Mouse (Mus musculus) lung, embryonic 14.5 days (tissue): ENCODE data around the gene Gimap8. TPM values are rescaled to one million over a fixed set of nuclear protein-coding genes. Genes with fewer than 3 reads are reported as not detected.
A peak's percentile ranks its signal among the peaks of the same experiment; 100 is the strongest.

Source experiments
- ATAC-seq: fragments of 200-750 bp; cut with Nextera tagmentation; 2 replicates; pipeline ENCODE4 v1.8.0; 2017; ENCODE audit warnings: mild to moderate bottlenecking, moderate TSS enrichment, moderate library complexity; ENCODE audit not compliant: insufficient read depth
- DNase-seq: peaks from one replicate; pipeline ENCODE4 v3.0.0-alpha.2; 2015
- H3K27ac ChIP-seq: fragments of 300-500 bp; sonication (generic); 2 replicates; pipeline ENCODE4 v1.5.1; 2014; ENCODE audit warnings: low read depth, mild to moderate bottlenecking, moderate library complexity
- H3K27me3 ChIP-seq: fragments of 300-500 bp; sonication (generic); 2 replicates; pipeline ENCODE4 v1.6.1; 2014; ENCODE audit warnings: low read length, control low read depth; ENCODE audit not compliant: insufficient read depth
- H3K36me3 ChIP-seq: fragments of 300-500 bp; sonication (generic); 2 replicates; pipeline ENCODE4 v1.6.1; 2014; ENCODE audit warnings: control low read depth; ENCODE audit not compliant: insufficient read depth
- H3K4me1 ChIP-seq: fragments of 300-500 bp; sonication (generic); 2 replicates; pipeline ENCODE4 v1.6.1; 2014; ENCODE audit warnings: antibody characterized with exemption, control low read depth; ENCODE audit not compliant: insufficient read depth
- H3K4me2 ChIP-seq: fragments of 300-500 bp; sonication (generic); 2 replicates; pipeline ENCODE4 v1.6.1; 2014; ENCODE audit warnings: mild to moderate bottlenecking
- H3K4me3 ChIP-seq: fragments of 300-500 bp; sonication (generic); 2 replicates; pipeline ENCODE4 v1.5.1; 2014; ENCODE audit warnings: low read depth, low read length
- H3K9ac ChIP-seq: fragments of 300-500 bp; sonication (generic); 2 replicates; pipeline ENCODE4 v1.6.1; 2014
- H3K9me3 ChIP-seq: fragments of 300-500 bp; sonication (generic); 2 replicates; pipeline ENCODE4 v1.6.1; 2016; ENCODE audit warnings: low read depth, low read length, control low read depth
- CTCF ChIP-seq: IDR thresholded peaks from 2 replicates; pipeline ENCODE4 v1.5.1; 2016; ENCODE audit warnings: antibody characterized with exemption, low read depth
- WGBS: fragments of 180-500 bp; shearing (Covaris S2); extraction: QIAGEN DNeasy Blood & Tissue Kit; methylation state at CpG from one replicate; pipeline ENCODE4 v1.1.7; 2014; 5-methylcytosine and 5-hydroxymethylcytosine counted together
- polyA plus RNA-seq: library from polyadenylated mRNA; unstranded; fragments of >200 nt; fragmentation: Nextera tagmentation; extraction: Ambion mirVana; gene quantifications from 2 replicates; pipeline ENCODE4 v1.2.1, GENCODE M21; 2014

Gimap8 gene
- polyA plus RNA-seq, 1 experiment from 2014 or later = 1.3 TPM

DNA sequence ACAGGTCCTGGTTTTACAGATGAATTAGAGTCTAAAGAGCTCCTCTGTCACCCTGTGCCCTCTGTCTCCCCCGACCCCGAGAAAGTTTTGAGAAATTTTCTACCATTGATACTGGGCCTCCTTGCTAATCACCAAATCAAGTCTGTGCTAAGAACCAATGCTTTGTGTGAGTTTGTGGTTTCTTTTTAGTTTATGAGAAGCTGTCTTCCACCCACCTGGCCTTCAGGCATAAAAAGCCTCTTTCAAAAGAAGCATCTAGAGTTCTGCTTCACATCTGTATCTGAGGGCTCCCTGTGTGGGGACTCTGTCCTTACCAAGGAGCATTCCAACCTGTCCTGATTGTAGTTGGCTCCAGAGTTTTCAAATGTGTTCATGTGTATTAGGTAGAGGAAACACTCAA is 38.2 kb downstream of the Gimap8 start:
- WGBS = 87% methylated on average over 2 of the region's 2 CpGs
- H3K9ac ChIP-seq = no peak overlapping the region
- DNase-seq (no peak), ATAC-seq (no peak)
- peak overlapping the region; percentile 39; the same call in 1 of the 2 replicates for H3K4me2 ChIP-seq
- H3K4me1 ChIP-seq = no peaks in the 10 kb centered on the region
- H3K9me3 ChIP-seq = no peaks in the 10 kb centered on the region
- no peak overlapping the region for H3K4me3 ChIP-seq
- TF ChIP-seq CTCF = no peak
- no peaks in the 10 kb centered on the region for H3K27me3 ChIP-seq
- H3K36me3 ChIP-seq = no peaks in the 10 kb centered on the region
- H3K27ac ChIP-seq = 0 out of 2 replicates have a peak overlapping the region, but pooled peaks have one; percentile 42

DNA sequence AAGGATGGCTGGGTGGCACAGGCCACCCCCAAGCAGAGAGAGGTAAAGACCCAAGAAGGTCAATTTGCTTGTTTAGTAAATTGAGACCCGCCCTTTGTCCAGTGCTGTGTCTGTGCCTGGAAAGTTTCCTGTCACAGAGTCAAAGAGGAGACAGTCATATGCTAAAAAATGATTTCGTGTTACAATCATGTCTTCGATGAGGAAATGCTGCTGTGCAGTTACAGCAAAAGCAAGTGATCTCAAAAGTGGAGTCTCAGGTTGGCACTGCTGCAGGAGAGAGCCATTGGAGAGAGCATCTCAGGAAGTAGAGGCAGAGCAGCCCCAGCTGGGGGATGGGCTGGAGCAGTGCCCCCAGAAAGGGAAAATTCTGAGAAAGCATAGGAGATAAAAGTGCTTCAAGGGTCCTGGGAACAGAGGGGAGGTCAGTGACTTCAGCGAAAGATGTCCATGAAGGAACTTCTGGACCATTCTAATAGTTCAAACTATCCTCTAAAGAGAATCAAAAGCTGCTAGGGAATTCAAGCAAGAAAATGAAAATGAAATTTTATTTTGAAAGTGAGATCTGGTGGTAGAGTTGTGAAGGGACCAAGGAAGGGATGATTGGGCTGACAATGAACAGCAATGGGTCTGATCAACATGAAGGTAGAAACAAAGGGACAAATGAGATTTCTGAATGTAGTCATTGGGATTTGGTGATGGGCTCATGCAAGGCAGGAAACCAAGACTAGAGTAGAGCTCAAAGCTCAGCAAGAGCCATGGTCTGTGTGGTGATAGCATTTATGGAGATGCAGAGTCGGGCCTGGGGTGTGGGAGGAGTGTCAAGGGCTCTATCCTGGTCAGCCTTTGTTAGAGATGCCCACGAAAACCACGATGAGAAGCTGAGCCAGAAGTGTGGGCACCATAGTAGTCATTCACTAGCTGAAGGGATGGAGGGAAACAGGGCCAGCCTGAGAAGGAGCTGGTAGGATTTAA is 38.9 kb downstream of the Gimap8 start:
- Histone ChIP-seq H3K36me3 (no peaks in the 10 kb centered on the region), H3K9me3 (no peaks in the 10 kb centered on the region), H3K4me3 (no peak overlapping the region), H3K9ac (no peak overlapping the region), H3K27me3 (no peaks in the 10 kb centered on the region), H3K4me1 (no peaks in the 10 kb centered on the region), H3K27ac (0 out of 2 replicates have a peak overlapping the region, but pooled peaks have one; percentile 42), H3K4me2 (peak overlapping the region; percentile 39; the same call in 1 of the 2 replicates)
- DNase-seq = no peak
- TF ChIP-seq CTCF = no peak
- WGBS = 73% methylated on average over 7 of the region's 7 CpGs
- ATAC-seq = no peak

DNA sequence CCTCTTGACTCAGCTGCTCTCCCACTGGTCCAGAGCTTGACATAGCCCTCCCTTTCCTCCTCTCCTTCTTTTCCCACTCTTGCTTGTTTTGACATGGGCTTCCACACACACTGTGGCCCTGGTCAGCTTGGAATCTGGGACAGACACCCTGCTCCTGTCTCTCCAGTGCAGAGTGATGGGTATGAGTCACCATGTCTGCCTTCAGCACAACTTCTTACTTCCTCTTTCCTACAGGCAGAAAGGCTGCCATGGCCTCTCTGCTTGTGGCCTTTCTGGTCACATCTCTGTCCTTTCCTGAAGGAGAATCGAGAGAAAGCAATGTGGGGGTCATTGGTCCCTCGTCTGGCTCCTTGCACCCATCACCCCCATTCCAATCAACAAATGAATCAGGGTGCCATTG is 40.0 kb downstream of the Gimap8 start:
- Histone ChIP-seq H3K4me3 (no peak overlapping the region), H3K36me3 (no peaks in the 10 kb centered on the region), H3K9me3 (no peaks in the 10 kb centered on the region), H3K4me1 (no peaks in the 10 kb centered on the region), H3K9ac (no peak overlapping the region), H3K27me3 (no peaks in the 10 kb centered on the region), H3K4me2 (no peak overlapping the region), H3K27ac (no peak overlapping the region)
- 63% methylated on average over 2 of the region's 2 CpGs for WGBS
- ATAC-seq (no peak), DNase-seq (no peak)
- TF ChIP-seq CTCF = no peak

DNA sequence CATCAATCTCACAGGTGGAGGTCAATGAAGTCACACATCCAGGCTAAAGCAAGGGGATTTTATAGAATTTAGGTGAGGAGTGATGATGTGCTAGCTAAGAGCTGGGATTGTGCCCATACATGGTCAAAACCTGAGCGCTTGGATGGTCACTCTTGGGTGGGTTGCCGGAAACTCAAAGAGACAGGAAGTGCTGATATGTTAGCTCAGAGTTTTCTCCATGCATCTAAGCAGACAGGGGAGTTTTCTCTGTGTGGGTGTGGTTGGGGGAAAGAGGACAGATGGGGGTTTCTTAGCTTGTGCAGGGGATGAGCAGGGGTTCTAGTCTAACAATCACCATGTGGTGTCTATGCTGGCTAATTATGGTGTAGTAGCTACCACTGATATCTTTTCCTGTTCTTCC is 42.3 kb downstream of the Gimap8 start:
- Histone ChIP-seq H3K36me3 (no peaks in the 10 kb centered on the region), H3K4me2 (no peak overlapping the region), H3K27me3 (no peaks in the 10 kb centered on the region), H3K9me3 (no peaks in the 10 kb centered on the region), H3K4me1 (no peaks in the 10 kb centered on the region), H3K9ac (no peak overlapping the region), H3K4me3 (no peak overlapping the region), H3K27ac (no peak overlapping the region)
- DNase-seq (no peak), ATAC-seq (no peak)
- TF ChIP-seq CTCF = no peak
- 68% methylated on average over 2 of the region's 2 CpGs for WGBS

DNA sequence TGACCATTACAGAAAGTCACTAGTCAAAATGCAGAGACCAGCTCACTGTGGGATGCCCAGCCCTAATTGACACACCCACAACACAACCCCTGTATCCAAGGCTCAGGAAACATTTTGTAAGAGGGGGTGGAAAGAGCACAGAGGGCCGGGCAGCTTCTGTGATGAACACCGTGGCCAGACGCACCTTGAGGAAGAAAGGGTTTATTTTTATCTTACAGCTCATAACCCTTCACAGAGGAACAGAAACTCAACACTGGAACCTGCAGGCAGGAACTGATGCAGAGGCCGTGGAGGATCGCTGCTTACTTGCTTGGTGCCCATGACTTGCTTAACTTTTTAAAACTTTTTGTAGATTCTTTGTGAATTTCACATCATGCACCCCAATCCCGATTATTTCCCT is 45.9 kb downstream of the Gimap8 start:
- DNase-seq = no peak
- no peaks in the 10 kb centered on the region for H3K27me3 ChIP-seq
- no peak for ATAC-seq
- no peak for TF ChIP-seq CTCF
- H3K4me3 ChIP-seq = no peak overlapping the region
- no peaks in the 10 kb centered on the region for H3K9me3 ChIP-seq
- no peak overlapping the region for H3K27ac ChIP-seq
- no peak overlapping the region for H3K4me2 ChIP-seq
- no peak overlapping the region for H3K9ac ChIP-seq
- 81% methylated on average over 6 of the region's 6 CpGs for whole genome bisulfite sequencing
- H3K4me1 ChIP-seq = no peaks in the 10 kb centered on the region
- H3K36me3 ChIP-seq = no peaks in the 10 kb centered on the region

DNA sequence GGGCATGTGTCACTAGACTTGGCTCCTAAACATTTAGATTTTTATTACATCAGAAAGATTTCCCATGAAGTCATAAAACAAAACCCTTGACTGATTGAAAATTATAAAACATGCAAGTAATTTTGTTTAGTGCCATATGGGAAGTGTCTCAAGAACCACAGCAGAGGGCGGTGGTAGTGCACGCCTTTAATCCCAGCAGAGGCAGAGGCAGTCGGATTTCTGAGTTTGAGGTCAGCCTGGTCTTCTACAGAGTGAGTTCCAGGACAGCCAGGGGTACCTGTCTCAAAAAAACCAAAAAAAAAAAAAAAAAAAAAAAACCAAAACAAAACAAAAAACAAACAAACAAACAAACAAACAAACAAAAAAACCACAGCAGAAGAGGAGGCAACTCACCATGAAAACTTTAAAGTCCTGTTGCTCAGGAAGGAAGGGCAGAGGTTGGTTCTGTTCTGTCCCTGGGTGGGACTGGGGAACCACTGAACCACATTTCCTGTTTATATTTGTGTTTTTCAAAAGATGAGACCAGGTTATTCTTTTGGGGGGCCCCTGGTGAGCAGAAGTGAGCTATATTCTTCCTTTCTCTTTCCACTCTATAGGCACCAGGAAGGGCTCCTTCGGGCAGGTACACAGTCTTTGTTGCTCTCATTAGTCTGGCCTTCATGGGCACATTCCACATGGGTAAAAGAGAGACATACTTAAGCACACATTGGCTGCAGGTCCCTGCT is 50.0 kb downstream of the Gimap8 start:
- no peak overlapping the region for H3K4me3 ChIP-seq
- DNase-seq = no peak
- no peak for TF ChIP-seq CTCF
- no peak for ATAC-seq
- no peaks in the 10 kb centered on the region for H3K4me1 ChIP-seq
- H3K9ac ChIP-seq = no peak overlapping the region
- no peaks in the 10 kb centered on the region for H3K9me3 ChIP-seq
- H3K27me3 ChIP-seq = no peaks in the 10 kb centered on the region
- no peak overlapping the region for H3K4me2 ChIP-seq
- peak overlapping the region; percentile 13; the same call in 1 of the 2 replicates for H3K27ac ChIP-seq
- H3K36me3 ChIP-seq = 0 out of 2 replicates have a peak, but pooled peaks cover 2% of the 10 kb centered on the region
- 80% methylated on average over 4 of the region's 4 CpGs for WGBS

DNA sequence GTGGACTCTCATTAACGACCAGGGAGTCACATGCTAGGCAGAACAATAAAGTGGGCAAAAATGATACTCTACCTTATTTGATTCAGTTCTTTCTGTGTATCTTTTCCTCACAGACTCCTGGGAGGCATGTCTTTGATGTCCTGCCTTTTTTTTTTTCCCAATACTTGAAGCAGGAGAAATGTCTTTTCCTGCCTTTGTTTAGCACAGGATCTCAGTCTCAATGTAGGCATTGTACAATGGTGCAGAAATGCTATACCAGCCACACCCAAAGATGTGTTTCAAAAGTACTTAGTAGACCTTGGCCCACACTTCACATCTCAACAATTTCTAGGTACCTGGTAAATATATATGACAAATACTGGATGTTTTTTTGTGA is 50.5 kb downstream of the Gimap8 start:
- Histone ChIP-seq H3K4me3 (no peak overlapping the region), H3K4me1 (no peaks in the 10 kb centered on the region), H3K4me2 (no peak overlapping the region), H3K9me3 (no peaks in the 10 kb centered on the region), H3K27ac (peak overlapping the region; percentile 13; the same call in 1 of the 2 replicates), H3K36me3 (0 out of 2 replicates have a peak, but pooled peaks cover 5% of the 10 kb centered on the region), H3K9ac (no peak overlapping the region), H3K27me3 (no peaks in the 10 kb centered on the region)
- no peak for TF ChIP-seq CTCF
- 21% methylated on average over 1 of the region's 1 CpGs for WGBS
- no peak for DNase-seq
- ATAC-seq = no peak
